Mouse (Mus musculus): ENCODE results near the gene Duxbl2.
"Not testable (repeated sequence)": the region's sequence is repeated elsewhere in the genome, so short reads cannot be mapped to it uniquely, and the experiment has no call there.

- TF ChIP-seq GATA1 (IDR thresholded peaks at IDR 0.05; ENCODE audit: borderline replicate concordance, low read length); FLI1 (IDR thresholded peaks at IDR 0.05; ENCODE audit: low read length): not testable (repeated sequence)
Measured at GRCm38 (mm10) chr14:26097622-26098021, 20.5 kb upstream of the Duxbl2 start.

All from megakaryocyte, embryonic 14.5 days (primary cell).